Mouse (Mus musculus) liver, embryonic 14.5 days (tissue): ENCODE results near the gene Oxsr1. TPM values are rescaled to one million over a fixed set of nuclear protein-coding genes. Genes with fewer than 3 reads are reported as not detected.

Source experiments
- ATAC-seq: fragments of 200-750 bp; cut with Nextera tagmentation; 2 replicates; pipeline ENCODE4 v1.8.0; 2017; ENCODE audit warnings: moderate number of reproducible peaks, mild to moderate bottlenecking, moderate library complexity; ENCODE audit not compliant: insufficient read depth
- DNase-seq, 3 experiments: peaks; one replicate each; pipeline ENCODE4 v3.0.0-alpha.2; 2012 to 2013; ENCODE audit warnings: low read depth in 3 of 3, low spot score in 3 of 3
- H3K27ac ChIP-seq: fragments of 300-500 bp; sonication (generic); 2 replicates; pipeline ENCODE4 v1.5.1; 2014; ENCODE audit warnings: moderate library complexity, mild to moderate bottlenecking, control low read depth, inconsistent platforms
- H3K27me3 ChIP-seq: fragments of 300-500 bp; sonication (generic); 2 replicates; pipeline ENCODE4 v1.6.1; 2014; ENCODE audit warnings: mild to moderate bottlenecking, low read length, moderate library complexity; ENCODE audit not compliant: control insufficient read depth, insufficient read depth
- H3K36me3 ChIP-seq: fragments of 300-500 bp; sonication (generic); replicated peaks from 2 replicates; pipeline ENCODE4 v1.6.1; 2014; ENCODE audit warnings: low read depth; ENCODE audit not compliant: control insufficient read depth, insufficient read depth
- H3K4me1 ChIP-seq, 2 experiments: fragments of 200-500 bp in 1 of 2; fragments of 300-500 bp in 1 of 2; sonication (generic) in 1 of 2; replicated peaks; 2 replicates each; pipeline ENCODE4 v1.6.1; 2012 to 2014; ENCODE audit warnings: antibody characterized with exemption in 1 of 2, inconsistent platforms in 1 of 2, low read length in 1 of 2; ENCODE audit not compliant: control insufficient read depth in 2 of 2, insufficient read depth in 2 of 2
- H3K4me2 ChIP-seq: fragments of 300-500 bp; sonication (generic); 2 replicates; pipeline ENCODE4 v1.6.1; 2014; ENCODE audit warnings: low read depth, mild to moderate bottlenecking, control low read depth, moderate library complexity
- H3K4me3 ChIP-seq, 2 experiments: fragments of 200-500 bp in 1 of 2; fragments of 300-500 bp in 1 of 2; sonication (generic) in 1 of 2; 2 replicates each; pipeline ENCODE4 v1.5.1; 2012 to 2014; ENCODE audit warnings: low read depth in 2 of 2, low read length in 2 of 2, mild to moderate bottlenecking in 2 of 2, control low read depth in 1 of 2, inconsistent platforms in 1 of 2, moderate library complexity in 1 of 2; ENCODE audit not compliant: insufficient read depth in 1 of 2
- H3K9ac ChIP-seq: fragments of 300-500 bp; sonication (generic); replicated peaks from 2 replicates; pipeline ENCODE4 v1.6.1; 2014; ENCODE audit warnings: mild to moderate bottlenecking, control low read depth, moderate library complexity
- H3K9me3 ChIP-seq: fragments of 300-500 bp; sonication (generic); 2 replicates; pipeline ENCODE4 v1.6.1; 2016; ENCODE audit warnings: low read length, mixed read lengths; ENCODE audit not compliant: control insufficient read depth
- CTCF ChIP-seq: IDR thresholded peaks from 2 replicates; pipeline ENCODE4 v1.5.1; 2016; ENCODE audit warnings: antibody characterized with exemption, low read depth, control low read depth
- EP300 ChIP-seq: IDR thresholded peaks from 2 replicates; pipeline ENCODE4 v1.6.1; 2016; ENCODE audit warnings: antibody characterized with exemption, low read depth
- whole genome bisulfite sequencing: fragments of 180-500 bp; shearing (Covaris S2); extraction: QIAGEN DNeasy Blood & Tissue Kit; methylation state at CpG from one replicate; pipeline ENCODE4 v1.1.7; 2014; ENCODE audit not compliant: insufficient replicate concordance; 5-methylcytosine and 5-hydroxymethylcytosine counted together
- polyA plus RNA-seq, 2 experiments: library from polyadenylated mRNA; depleted of rRNA in 1 of 2; stranded (reverse) in 1 of 2; unstranded in 1 of 2; fragments of >200 nt; fragmentation: Nextera tagmentation in 1 of 2; extraction: Ambion mirVana in 1 of 2; gene quantifications; 2 replicates each; pipeline versions ENCODE4 v1.2.1 to v1.2.3; 2012 to 2014

Oxsr1 gene
- polyA plus RNA-seq, 2 experiments, result 4.9 to 11.8 TPM

GRCm38 (mm10) chr9:119321392-119322229 is 616 bp downstream of the Oxsr1 start:
- Histone ChIP-seq H3K4me2 (peak overlapping the region; percentile 99), H3K4me3 (peak overlapping the region; percentile 82 to 83), H3K4me1 (peaks cover 11 to 18% of the 10 kb centered on the region in 2 experiments; a peak in 3 of 4 replicates), H3K36me3 (no peaks in the 10 kb centered on the region), H3K9me3 (no peaks in the 10 kb centered on the region), H3K9ac (peak overlapping the region; percentile 94), H3K27ac (peak overlapping the region; percentile 99), H3K27me3 (no peaks in the 10 kb centered on the region)
- ATAC-seq (peak; percentile 6), DNase-seq (peak in 1 of 3 experiments; percentile 29)
- under 1% methylated on average over 59 of the region's 59 CpGs for WGBS
- TF ChIP-seq CTCF (no peak), EP300 (no peak)

- TF ChIP-seq EP300 (no peak), CTCF (no peak)
- H3K4me3 ChIP-seq, result peak overlapping the region; percentile 82 to 83
- DNase-seq, result no peak
- H3K27ac ChIP-seq, result peak overlapping the region; percentile 8; the same call in 1 of the 2 replicates
- H3K36me3 ChIP-seq, result no peaks in the 10 kb centered on the region
- H3K9me3 ChIP-seq, result no peaks in the 10 kb centered on the region
- no peak for ATAC-seq
- peak overlapping the region; percentile 94 for H3K9ac ChIP-seq
- H3K27me3 ChIP-seq, result no peaks in the 10 kb centered on the region
- peak overlapping the region; percentile 99 for H3K4me2 ChIP-seq
- peaks cover 11 to 18% of the 10 kb centered on the region in 2 experiments; a peak in 3 of 4 replicates for H3K4me1 ChIP-seq
- WGBS, result 10% methylated on average over 7 of the region's 7 CpGs
Measured at GRCm38 (mm10) chr9:119320946-119321345, 1.3 kb downstream of the Oxsr1 start.

DNA sequence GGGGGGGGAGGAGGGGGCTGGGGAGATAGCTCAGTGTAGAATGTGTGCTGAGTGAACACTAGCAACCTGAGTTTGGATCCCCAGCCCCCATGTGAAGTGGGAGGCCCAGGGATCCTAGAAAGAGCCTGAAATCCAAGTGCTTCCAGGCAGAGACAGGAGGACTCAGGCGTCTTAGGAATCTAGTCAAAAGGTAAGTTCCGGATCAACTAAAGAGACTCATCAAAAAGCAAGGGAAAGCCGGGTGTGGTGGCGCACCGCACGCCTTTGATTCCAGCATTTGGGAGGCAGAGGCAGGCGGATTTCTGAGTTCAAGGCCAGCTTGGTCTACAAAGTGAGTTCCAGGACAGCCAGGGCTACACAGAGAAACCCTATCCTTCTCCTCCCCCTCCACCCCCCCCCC is 1.8 kb downstream of the Oxsr1 start:
- Histone ChIP-seq H3K27me3 (no peaks in the 10 kb centered on the region), H3K36me3 (no peaks in the 10 kb centered on the region), H3K4me3 (0 out of 4 replicates have a peak overlapping the region, but pooled peaks of 1 of the 2 experiments have one; percentile 83), H3K4me1 (peaks cover 11 to 18% of the 10 kb centered on the region in 2 experiments; a peak in 3 of 4 replicates), H3K27ac (no peak overlapping the region), H3K9ac (no peak overlapping the region), H3K4me2 (peak overlapping the region; percentile 99), H3K9me3 (no peaks in the 10 kb centered on the region)
- DNase-seq, result no peak
- WGBS, result 74% methylated on average over 7 of the region's 7 CpGs
- no peak for TF ChIP-seq EP300
- no peak for TF ChIP-seq CTCF
- no peak for ATAC-seq

DNA sequence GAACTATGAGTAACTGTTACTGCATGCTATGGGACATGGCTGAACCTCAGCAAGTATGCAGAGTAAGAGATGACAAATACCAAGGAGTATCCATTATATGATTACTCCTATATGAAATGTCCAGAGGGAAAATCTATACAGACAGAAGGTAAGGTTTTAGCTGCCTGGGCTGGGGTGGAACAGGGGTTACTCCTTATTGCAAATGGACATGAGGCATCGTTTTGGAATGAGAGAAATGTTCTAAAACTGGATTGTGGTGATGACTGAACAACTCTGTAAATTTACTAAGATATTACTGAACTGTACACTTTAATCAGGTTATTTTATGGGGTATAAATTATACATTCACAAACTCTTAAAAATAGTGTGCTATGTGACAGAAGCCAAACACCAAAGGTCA is 3.3 kb downstream of the Oxsr1 start:
- no peak for DNase-seq
- TF ChIP-seq CTCF (no peak), EP300 (no peak)

GRCm38 (mm10) chr9:119313096-119313495 is 9.1 kb downstream of the Oxsr1 start:
- Histone ChIP-seq H3K4me3 (no peak overlapping the region), H3K9ac (no peak overlapping the region), H3K27me3 (no peaks in the 10 kb centered on the region), H3K9me3 (no peaks in the 10 kb centered on the region), H3K36me3 (no peaks in the 10 kb centered on the region), H3K4me2 (no peak overlapping the region), H3K4me1 (peaks cover 0 to 7% of the 10 kb centered on the region in 2 experiments; a peak in 2 of 4 replicates), H3K27ac (no peak overlapping the region)
- no peak for DNase-seq
- 84% methylated on average over 10 of the region's 10 CpGs for WGBS
- ATAC-seq, result no peak
- TF ChIP-seq EP300 (no peak), CTCF (no peak)

More for the DNA sequence above, 3.3 kb downstream of the Oxsr1 start:
- Histone ChIP-seq H3K4me2 (no peak overlapping the region), H3K4me3 (no peak overlapping the region), H3K9ac (no peak overlapping the region), H3K4me1 (peaks cover 10 to 12% of the 10 kb centered on the region in 2 experiments; a peak in 3 of 4 replicates), H3K27ac (no peak overlapping the region), H3K9me3 (no peaks in the 10 kb centered on the region), H3K36me3 (no peaks in the 10 kb centered on the region), H3K27me3 (no peaks in the 10 kb centered on the region)
- 76% methylated on average over 1 of the region's 1 CpGs for WGBS
- no peak for ATAC-seq
